Mouse (Mus musculus) stomach, postnatal 0 days (tissue): ENCODE data around the gene Gm49395.

Source experiments
- CTCF ChIP-seq: IDR thresholded peaks from 2 replicates; pipeline ENCODE4 v1.5.1; 2016; ENCODE audit warnings: antibody characterized with exemption, low read depth, mild to moderate bottlenecking, moderate library complexity
- EP300 ChIP-seq: optimal IDR thresholded peaks from 2 replicates; pipeline ENCODE3; 2016; ENCODE audit warnings: antibody characterized with exemption

GRCm38 (mm10) chr13:115090069-115090976, 11.4 kb downstream of the Gm49395 start, which contains the start of gene Pelo:
- TF ChIP-seq CTCF (no peak), EP300 (peak; percentile 61)
